Mouse (Mus musculus) cerebellum, adult 2 months (tissue): Measurements from ENCODE around the gene Cdh23.

Source experiments
- CTCF ChIP-seq: fragments of 200-500 bp; IDR thresholded peaks from 2 replicates; pipeline ENCODE4 v1.5.1; 2011; ENCODE audit warnings: low read depth, mild to moderate bottlenecking, control low read depth, low read length, moderate library complexity, borderline replicate concordance; ENCODE audit not compliant: insufficient read depth
- POLR2A ChIP-seq: fragments of 200-500 bp; IDR thresholded peaks from 2 replicates; pipeline ENCODE4 v1.6.1; 2011; ENCODE audit warnings: low read length, control low read depth, borderline replicate concordance; ENCODE audit not compliant: insufficient read depth

GRCm38 (mm10) chr10:60405460-60406177, 290.7 kb downstream of the Cdh23 start:
- TF ChIP-seq CTCF (no peak), POLR2A (no peak)
